Mouse (Mus musculus) CH12.LX (cell line): Measurements from ENCODE around the gene B230217C12Rik. TPM values are rescaled to one million over a fixed set of nuclear protein-coding genes. Genes with fewer than 3 reads are reported as not detected.
A peak's percentile ranks its signal among the peaks of the same experiment; 100 is the strongest.

Experiments used
- DNase-seq: peaks from one replicate; pipeline ENCODE4 v3.0.0-alpha.2; 2013; ENCODE audit errors: extremely low read depth
- H3K27ac ChIP-seq: 2 replicates; pipeline ENCODE4 v1.5.1; 2012; ENCODE audit warnings: low read depth, mild to moderate bottlenecking, control low read depth, moderate library complexity; ENCODE audit not compliant: insufficient read depth
- H3K27me3 ChIP-seq: replicated peaks from 2 replicates; pipeline ENCODE3; 2012; ENCODE audit warnings: inconsistent platforms
- H3K36me3 ChIP-seq, 2 experiments: replicated peaks in 1 of 2; 2 replicates each; pipeline versions ENCODE3 to v1.6.1; 2012; ENCODE audit warnings: inconsistent platforms in 1 of 2, low read length in 1 of 2, mild to moderate bottlenecking in 1 of 2, mixed read lengths in 1 of 2, moderate library complexity in 1 of 2; ENCODE audit not compliant: control insufficient read depth in 1 of 2, insufficient read depth in 1 of 2
- H3K4me1 ChIP-seq, 2 experiments: 2 replicates each; pipeline ENCODE4 v1.6.1; 2012; ENCODE audit warnings: inconsistent platforms in 1 of 2, moderate library complexity in 1 of 2; ENCODE audit not compliant: insufficient read depth in 2 of 2, control insufficient read depth in 1 of 2
- H3K4me2 ChIP-seq: 2 replicates; pipeline ENCODE4 v1.6.1; 2012; ENCODE audit warnings: low read depth, mild to moderate bottlenecking, control low read depth; ENCODE audit not compliant: poor library complexity, insufficient read depth, severe bottlenecking
- H3K4me3 ChIP-seq, 3 experiments: fragments of 150-350 bp in 1 of 3; sonication (generic) in 1 of 3; replicated peaks in 1 of 3; 2 replicates each; pipeline versions ENCODE3 to v1.5.1; 2011 to 2012; ENCODE audit warnings: low read depth in 2 of 3, low read length in 2 of 3, mild to moderate bottlenecking in 2 of 3, moderate library complexity in 2 of 3, control low read depth in 1 of 3, improper control_type of control experiment in 1 of 3, inconsistent platforms in 1 of 3, mixed read lengths in 1 of 3; ENCODE audit not compliant: poor library complexity in 1 of 3
- H3K79me2 ChIP-seq: replicated peaks from 2 replicates; pipeline ENCODE4 v1.6.1; 2012; ENCODE audit warnings: mild to moderate bottlenecking, moderate library complexity; ENCODE audit not compliant: control insufficient read depth, poor library complexity, insufficient read depth, severe bottlenecking; ENCODE audit errors: extremely low read depth
- H3K9ac ChIP-seq: 2 replicates; pipeline ENCODE4 v1.6.1; 2012; ENCODE audit warnings: low read depth, mild to moderate bottlenecking, control low read depth, moderate library complexity; ENCODE audit not compliant: insufficient read depth
- H3K9me3 ChIP-seq: replicated peaks from 2 replicates; pipeline ENCODE3; 2012; ENCODE audit warnings: low read length, inconsistent platforms, mixed read lengths
- BHLHE40 ChIP-seq: IDR thresholded peaks from 2 replicates; pipeline ENCODE4 v1.6.1; 2011; ENCODE audit warnings: mild to moderate bottlenecking, low read depth, low read length, improper control_type of control experiment
- CTCF ChIP-seq, 2 experiments: IDR thresholded peaks in 1 of 2; conservative IDR thresholded peaks in 1 of 2; 2 replicates each; pipeline ENCODE4 v1.5.1; 2011 to 2012; ENCODE audit warnings: low read depth in 2 of 2, low read length in 2 of 2, improper control_type of control experiment in 1 of 2, inconsistent platforms in 1 of 2, mild to moderate bottlenecking in 1 of 2, moderate library complexity in 1 of 2
- E2F4 ChIP-seq: IDR thresholded peaks from 2 replicates; pipeline ENCODE4 v1.6.1; 2011; ENCODE audit warnings: low read depth, low read length, improper control_type of control experiment; ENCODE audit not compliant: insufficient replicate concordance
- ELF1 ChIP-seq: IDR thresholded peaks from 2 replicates; pipeline ENCODE4 v1.6.1; 2014; ENCODE audit warnings: low read depth, mild to moderate bottlenecking, inconsistent platforms, low read length, improper control_type of control experiment
- ETS1 ChIP-seq: conservative IDR thresholded peaks from 2 replicates; pipeline ENCODE4 v1.6.1; 2012; ENCODE audit warnings: low read depth, mild to moderate bottlenecking, inconsistent platforms, low read length, improper control_type of control experiment, moderate library complexity
- GABPA ChIP-seq: IDR thresholded peaks from 2 replicates; pipeline ENCODE4 v1.6.1; 2012; ENCODE audit warnings: low read depth, low read length, improper control_type of control experiment, inconsistent platforms; ENCODE audit not compliant: insufficient replicate concordance
- HCFC1 ChIP-seq: IDR thresholded peaks from 2 replicates; pipeline ENCODE4 v1.6.1; 2012; ENCODE audit warnings: low read depth, mild to moderate bottlenecking, inconsistent platforms, low read length, improper control_type of control experiment
- JUND ChIP-seq: conservative IDR thresholded peaks from 2 replicates; pipeline ENCODE4 v1.6.1; 2011; ENCODE audit warnings: low read depth, low read length, improper control_type of control experiment
- KAT2A ChIP-seq: IDR thresholded peaks from 2 replicates; pipeline ENCODE4 v1.6.1; 2012; ENCODE audit warnings: low read length, improper control_type of control experiment, inconsistent platforms; ENCODE audit not compliant: insufficient replicate concordance
- MAFK ChIP-seq: IDR thresholded peaks from 2 replicates; pipeline ENCODE4 v1.6.1; 2011; ENCODE audit warnings: low read length, improper control_type of control experiment; ENCODE audit not compliant: insufficient replicate concordance
- MAX ChIP-seq: IDR thresholded peaks from 2 replicates; pipeline ENCODE4 v1.6.1; 2011; ENCODE audit warnings: low read length, improper control_type of control experiment
- MAZ ChIP-seq: IDR thresholded peaks from 2 replicates; pipeline ENCODE4 v1.6.1; 2012; ENCODE audit warnings: low read depth, mild to moderate bottlenecking, inconsistent platforms, low read length, improper control_type of control experiment, moderate library complexity
- MEF2A ChIP-seq: IDR thresholded peaks from 2 replicates; pipeline ENCODE4 v1.6.1; 2014; ENCODE audit warnings: low read depth, mild to moderate bottlenecking, inconsistent platforms, low read length, improper control_type of control experiment, borderline replicate concordance
- MYC ChIP-seq: IDR thresholded peaks from 2 replicates; pipeline ENCODE4 v1.6.1; 2011; ENCODE audit warnings: low read depth, mild to moderate bottlenecking, improper control_type of control experiment, low read length
- NELFE ChIP-seq: IDR thresholded peaks from 2 replicates; pipeline ENCODE4 v1.6.1; 2011; ENCODE audit warnings: low read depth, low read length, improper control_type of control experiment
- POLR2AphosphoS2 ChIP-seq: IDR thresholded peaks from 2 replicates; pipeline ENCODE4 v1.6.1; 2011; ENCODE audit warnings: low read depth, low read length, improper control_type of control experiment
- RAD21 ChIP-seq: IDR thresholded peaks from 2 replicates; pipeline ENCODE4 v1.6.1; 2011; ENCODE audit warnings: low read depth, mild to moderate bottlenecking, low read length, improper control_type of control experiment, moderate library complexity
- TCF12 ChIP-seq: IDR thresholded peaks from 2 replicates; pipeline ENCODE4 v1.6.1; 2014; ENCODE audit warnings: low read depth, mild to moderate bottlenecking, inconsistent platforms, low read length, improper control_type of control experiment
- UBTF ChIP-seq: IDR thresholded peaks from 2 replicates; pipeline ENCODE4 v1.6.1; 2012; ENCODE audit warnings: low read depth, mild to moderate bottlenecking, inconsistent platforms, low read length, improper control_type of control experiment, moderate library complexity
- USF1 ChIP-seq: IDR thresholded peaks from 2 replicates; pipeline ENCODE4 v1.6.1; 2014; ENCODE audit warnings: low read depth, mild to moderate bottlenecking, inconsistent platforms, low read length, improper control_type of control experiment
- ZC3H11A ChIP-seq: IDR thresholded peaks from 2 replicates; pipeline ENCODE4 v1.6.1; 2012; ENCODE audit warnings: low read depth, mild to moderate bottlenecking, inconsistent platforms, low read length, improper control_type of control experiment
- dilution Hi-C: fragments of 300-500 bp; cut with MboI; formaldehyde crosslinking; loops from 2 replicates; pipeline ENCODE4 v1.14.3; 2020; ENCODE audit warnings: low sequenced_read_pairs; ENCODE audit not compliant: extremely low pct_unique_long_range_greater_than_20kb, extremely low pct_ligation_motif_present
- in situ Hi-C: fragments of 300-500 bp; cut with MboI; formaldehyde crosslinking; loops from 3 replicates; pipeline ENCODE4 v1.14.3; 2019; ENCODE audit warnings: low sequenced_read_pairs, low pct_ligation_motif_present, low pct_unique_long_range_greater_than_20kb, mixed read lengths
- polyA plus RNA-seq: library from polyadenylated mRNA; unstranded; fragments of >175 nt; gene quantifications from 2 replicates; pipeline ENCODE4 v1.2.1, GENCODE M21; 2012; ENCODE audit warnings: low read depth; ENCODE audit not compliant: insufficient read length
- total RNA-seq, 2 experiments: library from RNA; depleted of rRNA; stranded (reverse); fragments of 300-350 nt in 1 of 2; fragments of >200 nt in 1 of 2; gene quantifications; 2 replicates each; pipeline ENCODE4 v1.2.3; 2012 to 2014

B230217C12Rik gene
- total and polyA plus RNA-seq, 3 experiments: 4.6 to 14.0 (median 11.9) TPM

- peak; percentile 68 for TF ChIP-seq HCFC1
- TF ChIP-seq TCF12: peak; percentile 82
- TF ChIP-seq MEF2A: peak; percentile 88
- TF ChIP-seq RAD21: no peak; the same call in 1 of the 2 replicates
- peak; percentile 94 for TF ChIP-seq NELFE
- TF ChIP-seq GABPA: no peak; the same call in 1 of the 2 replicates
- 0 out of 2 replicates have a peak, but pooled peaks have one; percentile 42 for TF ChIP-seq JUND
- peak; percentile 84 for TF ChIP-seq MAX
- TF ChIP-seq E2F4: 0 out of 2 replicates have a peak, but pooled peaks have one; percentile 12
- TF ChIP-seq ETS1: peak; percentile 59
- TF ChIP-seq BHLHE40: peak; percentile 36; the same call in 1 of the 2 replicates
- no peak for TF ChIP-seq USF1
- no peak for TF ChIP-seq UBTF
- peak; percentile 86 for TF ChIP-seq MYC
- peak; percentile 50; the same call in 1 of the 2 replicates for TF ChIP-seq KAT2A
- peak; percentile 88 for TF ChIP-seq ELF1
- peak; percentile 78; the same call in 1 of the 2 replicates for TF ChIP-seq POLR2AphosphoS2
Measured at GRCm38 (mm10) chr11:97840991-97841661, 546 bp downstream of the B230217C12Rik start (continued).

- Histone ChIP-seq H3K4me3 (peak overlapping the region in 1 of 3 experiments; percentile 71), H3K27me3 (no peaks in the 10 kb centered on the region), H3K79me2 (no peaks in the 10 kb centered on the region), H3K4me1 (peaks cover 6 to 34% of the 10 kb centered on the region in 2 experiments), H3K36me3 (peaks cover 0 to 29% of the 10 kb centered on the region in 2 experiments), H3K4me2 (peak overlapping the region; percentile 53; the same call in 1 of the 2 replicates), H3K9me3 (no peaks in the 10 kb centered on the region), H3K27ac (no peak overlapping the region), H3K9ac (no peak overlapping the region)
- DNase-seq: no peak
- in situ Hi-C loops: loop anchor here (5.0 kb wide), 1 partner anchor 45 kb away; the partner anchor contains the start of gene Lasp1
- dilution Hi-C loops: no loop called here
- TF ChIP-seq USF1 (no peak), MAZ (no peak), RAD21 (no peak), MAFK (no peak), ZC3H11A (no peak), CTCF (conservative IDR thresholded peaks at IDR 0.05 in 1 of 2, IDR thresholded peaks at IDR 0.05 in 1 of 2; ENCODE audit: low read depth in 2 of 2, low read length in 2 of 2) (0 out of 4 replicates have a peak, but pooled peaks have one; percentile 9)
Measured at GRCm38 (mm10) chr11:97842001-97842400, 1.4 kb downstream of the B230217C12Rik start.
